Mouse (Mus musculus): ENCODE measurements at regions not wholly inside any gene's neighbourhood (a gene's known extent, or its start where the extent isn't known, plus 50 kb on each side); places are given as distances from the start of the nearest gene placed in this dataset.
"Not testable (repeated sequence)": the region's sequence is repeated elsewhere in the genome, so short reads cannot be mapped to it uniquely, and the experiment has no call there.

- H3K27me3 ChIP-seq (ENCODE audit: control insufficient read depth, insufficient read depth, low read length): no peaks in the 10 kb centered on the region
- no peak overlapping the region for H3K4me3 ChIP-seq (ENCODE audit: low read depth, low read length)
- no peak overlapping the region for H3K4me2 ChIP-seq (ENCODE audit: low read depth, severe bottlenecking)
- no peaks in the 10 kb centered on the region for H3K9me3 ChIP-seq (ENCODE audit: control insufficient read depth, low read length)
- H3K9ac ChIP-seq (ENCODE audit: low read length): no peak overlapping the region
- peak; percentile 23 for DNase-seq (ENCODE audit: low spot score)
- 13% methylated on average over 9 of the region's 9 CpGs for WGBS
- no peak overlapping the region for H3K27ac ChIP-seq (replicated peaks; ENCODE audit: low read depth, low read length)
- H3K4me1 ChIP-seq (ENCODE audit: control insufficient read depth, insufficient read depth, low read length): no peaks in the 10 kb centered on the region
- no peak for ATAC-seq (ENCODE audit: insufficient number of reproducible peaks, low FRiP score, low TSS enrichment, low read depth)
- H3K36me3 ChIP-seq (ENCODE audit: control insufficient read depth, insufficient read depth, low read length): no peaks in the 10 kb centered on the region
These were observed 125.6 kb upstream of the Ranbp3l start for GRCm38 (mm10) chr15:8842129-8842528.

GRCm38 (mm10) chr15:8839462-8839861 is 128.3 kb upstream of the Ranbp3l start:
- 35% methylated on average over 1 of the region's 1 CpGs for WGBS
- no peak overlapping the region for H3K4me3 ChIP-seq (ENCODE audit: low read depth, low read length)
- no peak overlapping the region for H3K9ac ChIP-seq (ENCODE audit: low read length)
- H3K27ac ChIP-seq (replicated peaks; ENCODE audit: low read depth, low read length): no peak overlapping the region
- H3K36me3 ChIP-seq (ENCODE audit: control insufficient read depth, insufficient read depth, low read length): no peaks in the 10 kb centered on the region
- no peaks in the 10 kb centered on the region for H3K9me3 ChIP-seq (ENCODE audit: control insufficient read depth, low read length)
- no peak overlapping the region for H3K4me2 ChIP-seq (ENCODE audit: low read depth, severe bottlenecking)
- no peaks in the 10 kb centered on the region for H3K27me3 ChIP-seq (ENCODE audit: control insufficient read depth, insufficient read depth, low read length)
- no peaks in the 10 kb centered on the region for H3K4me1 ChIP-seq (ENCODE audit: control insufficient read depth, insufficient read depth, low read length)
- DNase-seq (ENCODE audit: low spot score): no peak
- ATAC-seq (ENCODE audit: insufficient number of reproducible peaks, low FRiP score, low TSS enrichment, low read depth): no peak

GRCm38 (mm10) chr15:8834151-8834550 is 123.6 kb upstream of the Slc1a3 start:
- H3K4me1 ChIP-seq (ENCODE audit: control insufficient read depth, insufficient read depth, low read length): no peaks in the 10 kb centered on the region
- no peak for DNase-seq (ENCODE audit: low spot score)
- H3K36me3 ChIP-seq (ENCODE audit: control insufficient read depth, insufficient read depth, low read length): no peaks in the 10 kb centered on the region
- no peak overlapping the region for H3K9ac ChIP-seq (ENCODE audit: low read length)
- no peak overlapping the region for H3K4me2 ChIP-seq (ENCODE audit: low read depth, severe bottlenecking)
- no peak overlapping the region for H3K4me3 ChIP-seq (ENCODE audit: low read depth, low read length)
- H3K27ac ChIP-seq (replicated peaks; ENCODE audit: low read depth, low read length): no peak overlapping the region
- H3K9me3 ChIP-seq (ENCODE audit: control insufficient read depth, low read length): no peaks in the 10 kb centered on the region
- ATAC-seq (ENCODE audit: insufficient number of reproducible peaks, low FRiP score, low TSS enrichment, low read depth): no peak
- no peaks in the 10 kb centered on the region for H3K27me3 ChIP-seq (ENCODE audit: control insufficient read depth, insufficient read depth, low read length)
- 77% methylated on average over 4 of the region's 4 CpGs for WGBS

- Histone ChIP-seq H3K4me3 (ENCODE audit: low read depth, low read length) (no peak overlapping the region), H3K4me1 (ENCODE audit: control insufficient read depth, insufficient read depth, low read length) (no peaks in the 10 kb centered on the region), H3K9me3 (ENCODE audit: control insufficient read depth, low read length) (no peaks in the 10 kb centered on the region), H3K36me3 (ENCODE audit: control insufficient read depth, insufficient read depth, low read length) (no peaks in the 10 kb centered on the region), H3K9ac (ENCODE audit: low read length) (no peak overlapping the region), H3K27me3 (ENCODE audit: control insufficient read depth, insufficient read depth, low read length) (no peaks in the 10 kb centered on the region), H3K27ac (replicated peaks; ENCODE audit: low read depth, low read length) (no peak overlapping the region), H3K4me2 (ENCODE audit: low read depth, severe bottlenecking) (no peak overlapping the region)
- 49% methylated on average over 1 of the region's 1 CpGs for WGBS
- DNase-seq (ENCODE audit: low spot score) (no peak), ATAC-seq (ENCODE audit: insufficient number of reproducible peaks, low FRiP score, low TSS enrichment, low read depth) (no peak)
These were observed 122.4 kb upstream of the Slc1a3 start for GRCm38 (mm10) chr15:8832970-8833369.

- H3K4me2 ChIP-seq (ENCODE audit: low read depth, severe bottlenecking): no peak overlapping the region
- H3K4me3 ChIP-seq (ENCODE audit: low read depth, low read length): no peak overlapping the region
- WGBS: 40% methylated on average over 13 of the region's 13 CpGs
- H3K9me3 ChIP-seq (ENCODE audit: control insufficient read depth, low read length): no peaks in the 10 kb centered on the region
- H3K27me3 ChIP-seq (ENCODE audit: control insufficient read depth, insufficient read depth, low read length): no peaks in the 10 kb centered on the region
- H3K9ac ChIP-seq (ENCODE audit: low read length): no peak overlapping the region
- DNase-seq (ENCODE audit: low spot score) (no peak), ATAC-seq (ENCODE audit: insufficient number of reproducible peaks, low FRiP score, low TSS enrichment, low read depth) (no peak)
- H3K4me1 ChIP-seq (ENCODE audit: control insufficient read depth, insufficient read depth, low read length): no peaks in the 10 kb centered on the region
- H3K36me3 ChIP-seq (ENCODE audit: control insufficient read depth, insufficient read depth, low read length): no peaks in the 10 kb centered on the region
- H3K27ac ChIP-seq (replicated peaks; ENCODE audit: low read depth, low read length): no peak overlapping the region
These were observed 121.4 kb upstream of the Slc1a3 start for GRCm38 (mm10) chr15:8831720-8832620.

GRCm38 (mm10) chr15:8824861-8825260 is 114.3 kb upstream of the Slc1a3 start:
- Histone ChIP-seq H3K9ac (ENCODE audit: low read length) (no peak overlapping the region), H3K4me1 (ENCODE audit: control insufficient read depth, insufficient read depth, low read length) (no peaks in the 10 kb centered on the region), H3K36me3 (ENCODE audit: control insufficient read depth, insufficient read depth, low read length) (no peaks in the 10 kb centered on the region), H3K9me3 (ENCODE audit: control insufficient read depth, low read length) (no peaks in the 10 kb centered on the region), H3K4me2 (ENCODE audit: low read depth, severe bottlenecking) (no peak overlapping the region), H3K27me3 (ENCODE audit: control insufficient read depth, insufficient read depth, low read length) (no peaks in the 10 kb centered on the region), H3K27ac (replicated peaks; ENCODE audit: low read depth, low read length) (no peak overlapping the region), H3K4me3 (ENCODE audit: low read depth, low read length) (no peak overlapping the region)
- ATAC-seq (ENCODE audit: insufficient number of reproducible peaks, low FRiP score, low TSS enrichment, low read depth) (no peak), DNase-seq (ENCODE audit: low spot score) (no peak)
- WGBS: 83% methylated on average over 6 of the region's 6 CpGs

GRCm38 (mm10) chr15:8822795-8823194 is 112.2 kb upstream of the Slc1a3 start:
- not testable (repeated sequence) for H3K4me3 ChIP-seq (ENCODE audit: low read depth, low read length); H3K9ac ChIP-seq (ENCODE audit: low read length); H3K36me3 ChIP-seq (ENCODE audit: control insufficient read depth, insufficient read depth, low read length); DNase-seq (ENCODE audit: low spot score); H3K9me3 ChIP-seq (ENCODE audit: control insufficient read depth, low read length); ATAC-seq (ENCODE audit: insufficient number of reproducible peaks, low FRiP score, low TSS enrichment, low read depth); H3K4me2 ChIP-seq (ENCODE audit: low read depth, severe bottlenecking); H3K27ac ChIP-seq (replicated peaks; ENCODE audit: low read depth, low read length); H3K27me3 ChIP-seq (ENCODE audit: control insufficient read depth, insufficient read depth, low read length); H3K4me1 ChIP-seq (ENCODE audit: control insufficient read depth, insufficient read depth, low read length)
- WGBS: 96% methylated on average over 2 of the region's 8 CpGs

- Histone ChIP-seq H3K27ac (replicated peaks; ENCODE audit: low read depth, low read length) (no peak overlapping the region), H3K9me3 (ENCODE audit: control insufficient read depth, low read length) (no peaks in the 10 kb centered on the region), H3K27me3 (ENCODE audit: control insufficient read depth, insufficient read depth, low read length) (no peaks in the 10 kb centered on the region), H3K36me3 (ENCODE audit: control insufficient read depth, insufficient read depth, low read length) (no peaks in the 10 kb centered on the region), H3K9ac (ENCODE audit: low read length) (no peak overlapping the region), H3K4me3 (ENCODE audit: low read depth, low read length) (no peak overlapping the region), H3K4me1 (ENCODE audit: control insufficient read depth, insufficient read depth, low read length) (no peaks in the 10 kb centered on the region), H3K4me2 (ENCODE audit: low read depth, severe bottlenecking) (no peak overlapping the region)
- 79% methylated on average over 8 of the region's 8 CpGs for WGBS
- no peak for ATAC-seq (ENCODE audit: insufficient number of reproducible peaks, low FRiP score, low TSS enrichment, low read depth)
- no peak for DNase-seq (ENCODE audit: low spot score)
These were observed 107.0 kb upstream of the Slc1a3 start for GRCm38 (mm10) chr15:8817542-8817941.
